Mouse (Mus musculus) layer of hippocampus, postnatal 10 days (tissue): Measurements from ENCODE around the gene Atp9a. TPM values are rescaled to one million over a fixed set of nuclear protein-coding genes. Genes with fewer than 3 reads are reported as not detected.

Experiments used
- DNase-seq, 2 experiments: peaks; one replicate each; pipeline ENCODE4 v3.0.0; 2021; ENCODE audit warnings: low spot score in 2 of 2
- total RNA-seq, 2 experiments: library from RNA; stranded (reverse); gene quantifications; 2 replicates each; pipeline ENCODE4 v1.2.3; 2021

The Atp9a gene
- total RNA-seq, 2 experiments from 2014 or later, result 426 to 444 TPM

DNA sequence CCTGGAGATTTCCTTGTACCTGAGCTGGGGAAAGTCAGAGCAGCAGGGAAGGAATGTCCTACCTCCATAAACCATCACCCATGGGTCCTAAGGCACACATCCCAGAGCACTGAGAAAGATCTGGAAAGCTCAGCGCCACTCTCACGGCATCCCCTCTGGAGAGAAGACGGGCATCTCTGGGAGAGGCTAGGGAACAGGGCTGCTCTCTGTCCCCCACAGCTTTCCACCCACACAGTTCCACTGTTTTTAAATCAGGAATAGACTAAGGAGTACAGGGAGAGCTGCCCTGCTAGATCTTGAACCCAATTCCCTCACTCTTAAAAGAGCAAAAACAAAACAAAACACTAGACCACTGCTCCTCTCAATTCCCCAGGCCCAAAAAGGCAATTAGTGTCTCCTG is 57.5 kb downstream of the Atp9a start:
- DNase-seq, result no peak

DNA sequence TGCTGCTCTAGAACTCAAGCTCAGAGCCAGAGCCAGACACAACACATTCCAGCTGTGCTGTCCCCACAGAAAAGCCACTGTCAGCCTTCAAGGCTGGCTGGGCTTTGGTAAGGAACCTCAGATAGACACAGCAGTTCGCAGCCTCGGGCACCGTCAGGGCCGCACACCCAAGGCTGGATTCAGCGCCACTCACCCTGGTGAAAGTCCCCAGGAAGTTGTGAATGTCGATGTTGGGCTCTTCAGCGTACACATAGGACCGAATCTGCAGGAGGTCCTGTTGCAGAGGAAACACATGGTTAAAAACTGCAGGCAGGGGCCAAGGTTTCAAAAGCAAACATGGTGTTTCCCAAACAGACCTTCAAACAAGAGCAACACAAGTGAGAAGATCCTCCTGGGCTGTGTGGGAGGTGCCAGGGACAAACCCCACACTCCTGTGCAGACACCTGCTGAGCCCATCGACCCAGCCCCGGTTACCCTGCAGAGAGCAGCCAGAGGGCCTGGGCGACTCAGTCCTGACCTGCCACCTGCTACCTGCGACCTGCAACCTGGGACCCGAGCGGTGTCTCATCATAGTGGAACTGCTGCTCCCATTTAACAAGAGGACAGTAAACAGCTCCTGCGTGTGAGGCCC is 58.6 kb downstream of the Atp9a start:
- DNase-seq, result peak in 1 of 2 experiments; percentile 19

- no peak for DNase-seq
Observed at GRCm38 (mm10) chr2:168682721-168683120, 59.5 kb downstream of the Atp9a start.

DNA sequence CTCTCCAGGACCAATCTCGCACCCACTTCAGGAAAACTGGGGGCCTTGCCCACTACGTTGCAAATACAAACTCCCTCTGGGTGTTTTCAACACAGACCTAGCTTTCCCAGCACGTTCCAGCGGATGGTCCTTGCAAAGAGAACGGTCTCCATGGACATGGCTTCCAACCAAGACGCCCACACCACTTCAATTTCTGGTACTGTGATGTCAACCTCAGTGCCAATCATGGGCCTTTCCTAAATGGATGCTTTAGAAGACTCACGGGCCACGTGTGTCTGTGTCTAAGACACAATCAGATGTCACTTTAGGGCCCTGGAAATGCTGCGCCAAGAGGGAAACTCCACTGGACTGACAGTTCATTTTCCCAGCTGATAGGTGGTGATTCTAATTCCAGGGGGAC is 60.7 kb downstream of the Atp9a start:
- no peak for DNase-seq

DNA sequence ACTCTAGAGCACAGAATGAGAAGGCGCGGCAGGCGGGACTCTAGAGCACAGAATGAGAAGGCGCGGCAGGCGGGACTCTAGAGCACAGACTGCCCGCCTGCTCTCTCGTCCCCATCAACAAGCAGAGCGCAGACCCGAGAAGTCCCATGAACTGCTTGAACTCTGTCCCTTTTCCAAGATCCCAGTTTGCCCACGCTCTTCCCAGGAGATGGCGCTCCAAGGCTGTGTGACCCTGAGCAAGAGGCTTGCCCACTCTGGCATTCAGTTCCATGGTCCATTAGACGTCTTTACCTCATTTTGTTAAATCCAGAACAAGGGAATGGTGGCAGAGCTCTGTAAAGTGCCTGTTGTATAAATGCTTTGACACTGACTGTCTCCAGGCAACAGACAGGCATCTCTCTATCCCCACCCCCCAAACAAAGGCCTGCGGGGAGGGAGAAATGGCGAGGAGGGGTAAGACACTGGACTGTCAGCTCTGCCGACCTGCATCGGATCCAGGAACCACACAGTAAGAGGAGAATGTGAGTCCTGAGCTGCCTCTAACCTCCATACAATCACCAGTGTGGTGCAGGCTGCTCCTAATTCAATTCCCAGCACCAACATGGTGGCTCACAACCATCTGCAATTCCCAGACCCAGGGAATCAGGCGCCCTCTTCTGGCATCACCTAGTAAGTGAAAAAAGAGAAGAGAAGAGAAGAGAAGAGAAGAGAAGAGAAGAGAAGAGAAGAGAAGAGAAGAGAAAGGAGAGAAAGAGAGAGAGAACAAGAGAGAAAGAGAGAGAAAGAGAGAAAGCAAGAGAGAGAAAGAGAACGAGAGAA is 62.6 kb downstream of the Atp9a start:
- DNase-seq, result no peak

- DNase-seq, result peak; percentile 58 to 72
Observed at GRCm38 (mm10) chr2:168678662-168679294, 63.4 kb downstream of the Atp9a start.

- DNase-seq, result no peak
Observed at GRCm38 (mm10) chr2:168677650-168678049, 64.6 kb downstream of the Atp9a start.

GRCm38 (mm10) chr2:168671724-168672123 is 70.5 kb downstream of the Atp9a start:
- DNase-seq, result no peak

- no peak for DNase-seq
Observed at GRCm38 (mm10) chr2:168670241-168670640, 72.0 kb downstream of the Atp9a start.

DNA sequence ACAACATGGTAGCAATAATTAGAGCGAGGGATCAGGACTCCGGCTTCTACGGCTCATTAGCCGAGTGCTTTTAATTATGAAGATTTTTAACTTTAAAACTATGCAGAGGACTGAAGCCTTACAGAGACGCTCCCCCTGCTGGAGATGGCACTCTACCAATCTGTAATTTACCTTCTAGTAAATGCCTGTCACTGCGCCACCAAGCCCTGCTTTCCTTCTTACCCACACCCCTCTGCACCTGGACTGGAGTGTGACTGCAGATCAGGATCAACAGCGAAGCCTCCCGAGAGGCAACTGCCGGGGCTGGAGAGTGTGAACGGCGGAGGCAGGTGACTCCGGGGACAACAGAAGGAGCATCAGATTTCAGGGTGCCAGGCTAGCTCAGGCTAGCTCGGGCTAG is 72.4 kb downstream of the Atp9a start:
- DNase-seq, result no peak

- DNase-seq, result no peak
Observed at GRCm38 (mm10) chr2:168667745-168668144, 74.5 kb downstream of the Atp9a start.

GRCm38 (mm10) chr2:168665680-168666079 is 76.5 kb downstream of the Atp9a start:
- no peak for DNase-seq

DNA sequence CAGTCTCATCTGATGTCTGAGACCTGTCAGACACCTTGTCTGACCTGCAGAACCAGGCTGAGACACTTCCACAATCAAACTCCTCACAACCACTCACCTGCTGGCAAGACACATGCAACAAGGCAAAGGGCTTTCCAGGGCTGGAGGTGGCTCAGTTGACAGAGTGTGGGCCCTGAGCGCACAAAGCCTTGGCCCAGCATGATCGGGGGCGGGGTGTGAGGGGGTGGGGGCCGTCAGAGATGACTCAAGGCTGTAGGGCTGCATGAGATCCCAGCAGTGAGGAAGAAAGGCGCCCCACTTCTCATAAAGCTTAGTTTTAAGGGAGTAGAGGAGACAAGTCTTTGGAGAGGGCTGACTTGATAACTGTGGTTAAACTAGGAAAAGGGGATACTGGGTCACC is 78.5 kb downstream of the Atp9a start:
- no peak for DNase-seq

GRCm38 (mm10) chr2:168663216-168663615 is 79.0 kb downstream of the Atp9a start:
- DNase-seq, result no peak

DNA sequence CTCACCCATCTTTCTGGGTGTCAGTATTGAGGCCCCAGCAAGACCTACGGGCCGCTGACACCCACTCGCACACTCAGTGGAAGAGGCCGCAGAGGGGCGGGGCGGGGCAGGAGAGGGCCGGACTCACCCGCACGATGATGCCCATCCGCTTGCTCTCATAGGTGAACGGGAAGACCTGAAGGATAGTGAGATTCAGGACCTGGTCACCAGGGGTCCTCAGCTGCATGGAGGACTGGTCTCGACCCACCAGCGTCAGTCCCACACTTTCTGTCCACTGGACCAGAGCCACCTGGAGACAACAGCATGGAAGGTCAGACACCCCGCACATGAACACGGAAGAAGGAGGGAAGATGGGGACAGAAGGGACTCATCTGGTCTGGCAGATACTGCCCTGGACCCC is 80.4 kb downstream of the Atp9a start:
- no peak for DNase-seq

GRCm38 (mm10) chr2:168660344-168660743 is 81.9 kb downstream of the Atp9a start:
- DNase-seq, result no peak

DNA sequence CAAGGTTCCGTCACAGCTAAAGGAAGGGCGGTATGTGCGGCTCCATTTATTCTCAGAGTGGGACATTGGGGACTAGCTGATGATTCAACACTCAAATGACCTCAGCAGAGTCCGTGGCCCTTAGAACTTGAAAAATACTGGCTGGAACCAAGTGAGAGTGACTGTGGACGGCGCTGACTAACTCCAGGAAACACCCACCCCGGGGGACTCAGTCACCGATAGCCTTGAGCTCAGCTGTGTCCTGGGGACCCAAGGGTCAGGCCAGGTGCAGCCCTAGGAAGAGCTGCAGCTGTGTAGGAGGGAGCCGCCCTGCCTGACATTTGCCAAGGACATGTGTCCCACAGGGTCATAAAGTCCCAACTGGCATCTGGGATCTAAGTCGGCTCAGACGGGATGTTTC is 83.7 kb downstream of the Atp9a start:
- DNase-seq, result no peak

DNA sequence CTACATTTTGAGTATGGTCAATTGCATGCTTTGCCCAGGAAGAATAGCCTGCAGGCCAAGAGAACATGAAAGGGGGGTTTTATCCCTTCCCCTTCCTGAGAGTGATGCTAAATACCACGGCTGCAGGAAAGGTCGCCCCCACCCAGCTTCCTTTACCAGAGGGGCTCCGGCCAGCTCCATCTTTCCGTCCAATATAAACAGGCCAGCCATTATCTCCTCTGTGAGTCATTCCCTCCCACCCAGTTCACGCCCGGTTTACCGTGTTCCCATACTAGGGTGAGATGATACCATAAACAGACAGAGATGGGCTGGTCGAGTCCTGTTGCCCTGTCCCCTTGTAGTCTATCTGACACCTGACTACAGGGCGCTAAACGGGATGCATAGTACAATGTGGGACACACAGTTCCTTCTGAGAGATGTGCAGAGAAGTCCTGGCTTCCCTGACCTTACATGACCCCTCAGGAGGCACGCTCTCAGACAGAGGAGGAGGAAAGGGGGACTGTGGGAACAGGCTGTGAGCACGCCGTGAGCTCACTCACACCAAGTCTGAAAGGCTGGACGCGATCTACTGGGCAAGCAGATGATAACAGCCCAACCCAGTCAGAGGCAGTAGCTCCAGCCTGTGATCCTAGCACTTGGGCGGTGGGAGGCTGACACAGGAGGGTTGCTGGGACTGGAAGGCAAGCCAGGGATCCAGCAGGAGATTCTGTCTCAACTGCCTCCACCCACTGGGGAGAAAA is 85.5 kb downstream of the Atp9a start:
- DNase-seq, result no peak

GRCm38 (mm10) chr2:168654983-168655669 is 87.1 kb downstream of the Atp9a start:
- peak; percentile 30 to 36 for DNase-seq

DNA sequence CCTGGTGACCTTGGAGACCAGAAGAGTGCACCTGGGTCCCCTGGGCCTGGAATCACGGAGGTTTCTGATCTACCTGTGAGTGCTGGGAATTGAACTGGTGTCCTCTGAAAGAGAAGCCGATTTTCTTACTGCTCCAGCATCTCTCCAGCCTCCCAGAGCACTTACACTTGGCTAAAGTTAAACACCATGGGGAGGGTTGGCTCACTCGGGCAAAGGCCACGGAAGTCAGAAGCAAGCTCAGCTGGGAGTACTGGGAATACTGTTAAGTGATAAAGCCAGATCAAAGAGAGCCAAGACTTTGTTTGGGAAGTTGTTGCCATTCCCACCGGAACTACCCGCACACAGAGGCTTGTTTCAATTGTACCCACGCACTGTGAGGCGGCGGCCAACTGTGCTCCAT is 87.7 kb downstream of the Atp9a start:
- DNase-seq, result no peak

DNA sequence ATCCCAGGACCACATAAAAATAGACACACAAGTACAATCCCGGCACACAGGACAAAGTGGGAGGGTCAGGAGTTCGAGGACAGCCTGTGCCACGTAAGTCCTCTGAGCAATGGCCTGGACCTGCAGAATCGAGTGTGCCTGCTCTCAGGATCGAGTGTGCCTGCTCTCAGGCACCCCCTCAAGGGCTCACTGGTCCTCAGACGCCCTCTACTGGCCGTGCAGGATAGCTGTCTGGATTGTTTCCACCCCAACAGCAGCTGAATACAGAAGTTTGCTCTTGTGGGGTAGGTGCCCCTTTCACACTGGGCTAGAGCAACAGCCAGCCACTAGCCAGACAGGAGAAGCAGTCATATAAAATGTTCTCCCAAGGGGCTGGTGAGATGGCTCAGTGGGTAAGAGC is 90.5 kb downstream of the Atp9a start:
- DNase-seq, result no peak
